Mouse (Mus musculus): ENCODE measurements around the gene H2al1o.
"Not testable (repeated sequence)": the region's sequence is repeated elsewhere in the genome, so short reads cannot be mapped to it uniquely, and the experiment has no call there.

Gene H2al1o

GRCm38 (mm10) chrX:9572309-9572708, at the start of gene H2al1o:
H2al1o (minus strand) TSS chrX:9572409.
- DNase-seq (ENCODE audit: low spot score), result not testable (repeated sequence)

GRCm38 (mm10) chrX:9598036-9598435, 25.8 kb upstream of the H2al1o start:
- DNase-seq (ENCODE audit: low spot score), result not testable (repeated sequence)

GRCm38 (mm10) chrX:9536881-9537280, 35.3 kb downstream of the H2al1o start:
- DNase-seq (ENCODE audit: low spot score), result no peak
